Comparison of ENCODE assay signal across 31 mouse cellular contexts in the genomic region with DNA sequence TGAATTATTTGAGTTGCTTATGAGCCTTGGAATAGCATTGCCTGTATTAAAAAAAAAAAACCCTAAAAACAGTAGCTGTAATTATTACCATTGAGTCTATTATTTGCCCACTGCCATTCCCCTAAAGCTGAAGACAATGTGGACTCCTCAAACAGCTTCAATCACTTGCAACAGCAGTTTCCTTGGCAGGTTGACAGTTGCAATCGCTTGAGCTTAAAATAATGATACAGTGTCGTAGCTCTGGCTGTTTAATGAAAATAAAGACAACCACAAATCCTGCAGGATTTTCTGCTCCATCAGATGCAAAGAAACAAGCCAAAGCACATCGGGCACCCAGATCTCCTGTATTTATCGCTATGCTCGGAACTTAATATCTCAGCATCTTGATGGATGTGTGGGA.
DNase-seq lines count a peak whose midpoint lies in the region; ATAC-seq lines count a peak whose summit lies in the region.
"Had no signal": no experiment of that assay in that cellular context is flagged by ENCODE, and none has a peak within 500 bp of the region (broad histone marks: within the 10 kb centered on the region; RNA-seq: fewer than 3 reads in every experiment).

No protein-coding gene starts in this region.

- H3K4me2 ChIP-seq in embryonic facial prominence, embryonic 14.5 days (ENCODE audit: low read depth, low read length), result no peak overlapping the region
- 0 out of 2 replicates have a peak overlapping the region, but pooled peaks have one; percentile 7 for H3K4me2 ChIP-seq in hindbrain, embryonic 15.5 days
- H3K4me2 ChIP-seq in hindbrain, embryonic 14.5 days (replicated peaks), result no peak overlapping the region
- H3K4me2 ChIP-seq in neural tube, embryonic 15.5 days, result 0 out of 2 replicates have a peak overlapping the region, but pooled peaks have one; percentile 5
- H3K4me2 ChIP-seq: embryonic facial prominence, embryonic 13.5 days; heart, embryonic 15.5 days; liver, embryonic 12.5 days; midbrain, embryonic 13.5 days; neural tube, embryonic 12.5 days; stomach, embryonic 15.5 days had no signal

- H3K4me1 ChIP-seq in embryonic facial prominence, embryonic 14.5 days (ENCODE audit: control insufficient read depth, insufficient read depth, low read length), result no peaks in the 10 kb centered on the region
- H3K4me1 ChIP-seq in embryonic facial prominence, embryonic 10.5 days, result no peaks in the 10 kb centered on the region
- no peaks in the 10 kb centered on the region for H3K4me1 ChIP-seq in hindbrain, embryonic 15.5 days (replicated peaks)
- no peaks in the 10 kb centered on the region for H3K4me1 ChIP-seq in hindbrain, embryonic 14.5 days (replicated peaks; ENCODE audit: control insufficient read depth, insufficient read depth, low read length)
- no peaks in the 10 kb centered on the region for H3K4me1 ChIP-seq in neural tube, embryonic 15.5 days
- H3K4me1 ChIP-seq: embryonic facial prominence, embryonic 13.5 days; heart, embryonic 10.5 days; heart, embryonic 15.5 days; liver, embryonic 12.5 days; megakaryocyte, embryonic 14.5 days; midbrain, embryonic 13.5 days; neural tube, embryonic 12.5 days; stomach, embryonic 15.5 days had no signal

- 62% methylated on average over 5 of the region's 5 CpGs for WGBS in embryonic facial prominence, embryonic 14.5 days
- 83% methylated on average over 5 of the region's 5 CpGs for WGBS in embryonic facial prominence, embryonic 10.5 days
- WGBS in hindbrain, embryonic 15.5 days, result 52% methylated on average over 5 of the region's 5 CpGs
- 60% methylated on average over 5 of the region's 5 CpGs for WGBS in hindbrain, embryonic 14.5 days
- WGBS in neural tube, embryonic 15.5 days, result 52% methylated on average over 5 of the region's 5 CpGs

- H3K27ac ChIP-seq in embryonic facial prominence, embryonic 14.5 days (replicated peaks; ENCODE audit: low read depth, low read length), result no peak overlapping the region
- H3K27ac ChIP-seq in embryonic facial prominence, embryonic 10.5 days (replicated peaks), result no peak overlapping the region
- H3K27ac ChIP-seq in hindbrain, embryonic 15.5 days (replicated peaks), result no peak overlapping the region
- H3K27ac ChIP-seq in hindbrain, embryonic 14.5 days, result no peak overlapping the region
- H3K27ac ChIP-seq in neural tube, embryonic 15.5 days (replicated peaks), result no peak overlapping the region
- H3K27ac ChIP-seq: embryonic facial prominence, embryonic 13.5 days; heart, embryonic 10.5 days; heart, embryonic 15.5 days; liver, embryonic 12.5 days; midbrain, embryonic 13.5 days; neural tube, embryonic 12.5 days; stomach, embryonic 15.5 days had no signal

- no peaks in the 10 kb centered on the region for H3K36me3 ChIP-seq in embryonic facial prominence, embryonic 14.5 days (ENCODE audit: control insufficient read depth, insufficient read depth, low read length)
- H3K36me3 ChIP-seq in embryonic facial prominence, embryonic 10.5 days (replicated peaks), result no peaks in the 10 kb centered on the region
- H3K36me3 ChIP-seq in hindbrain, embryonic 15.5 days, result no peaks in the 10 kb centered on the region
- H3K36me3 ChIP-seq in hindbrain, embryonic 14.5 days (replicated peaks; ENCODE audit: control insufficient read depth, insufficient read depth), result no peaks in the 10 kb centered on the region
- H3K36me3 ChIP-seq in neural tube, embryonic 15.5 days, result no peaks in the 10 kb centered on the region
- H3K36me3 ChIP-seq: embryonic facial prominence, embryonic 13.5 days; G1E; heart, embryonic 10.5 days; heart, embryonic 15.5 days; liver, embryonic 12.5 days; midbrain, embryonic 13.5 days; neural tube, embryonic 12.5 days; stomach, embryonic 15.5 days had no signal

- H3K27me3 ChIP-seq in embryonic facial prominence, embryonic 14.5 days (replicated peaks; ENCODE audit: control insufficient read depth, insufficient read depth, low read length), result no peaks in the 10 kb centered on the region
- H3K27me3 ChIP-seq in embryonic facial prominence, embryonic 10.5 days (replicated peaks; ENCODE audit: low read depth, poor library complexity, severe bottlenecking), result no peaks in the 10 kb centered on the region
- H3K27me3 ChIP-seq in hindbrain, embryonic 15.5 days, result no peaks in the 10 kb centered on the region
- no peaks in the 10 kb centered on the region for H3K27me3 ChIP-seq in hindbrain, embryonic 14.5 days (ENCODE audit: control insufficient read depth, insufficient read depth, low read length)
- no peaks in the 10 kb centered on the region for H3K27me3 ChIP-seq in neural tube, embryonic 15.5 days (replicated peaks)
- H3K27me3 ChIP-seq: embryonic facial prominence, embryonic 13.5 days; heart, embryonic 15.5 days; liver, embryonic 12.5 days; megakaryocyte, embryonic 14.5 days; midbrain, embryonic 13.5 days; neural tube, embryonic 12.5 days; stomach, embryonic 15.5 days had no signal

- no peak overlapping the region for H3K4me3 ChIP-seq in embryonic facial prominence, embryonic 14.5 days (ENCODE audit: low read depth, low read length)
- H3K4me3 ChIP-seq in embryonic facial prominence, embryonic 10.5 days, result no peak overlapping the region
- H3K4me3 ChIP-seq in hindbrain, embryonic 15.5 days, result no peak overlapping the region
- no peak overlapping the region for H3K4me3 ChIP-seq in hindbrain, embryonic 14.5 days (replicated peaks; ENCODE audit: low read length)
- H3K4me3 ChIP-seq in neural tube, embryonic 15.5 days (replicated peaks), result no peak overlapping the region
- H3K4me3 ChIP-seq: embryonic facial prominence, embryonic 13.5 days; erythroblast, embryonic 14.5 days; heart, embryonic 10.5 days; heart, embryonic 15.5 days; liver, embryonic 12.5 days; megakaryocyte, embryonic 14.5 days; midbrain, embryonic 13.5 days; neural tube, embryonic 12.5 days; stomach, embryonic 15.5 days had no signal

- no peak overlapping the region for H3K9ac ChIP-seq in embryonic facial prominence, embryonic 14.5 days (ENCODE audit: low read depth, low read length)
- no peak overlapping the region for H3K9ac ChIP-seq in hindbrain, embryonic 15.5 days
- no peak overlapping the region for H3K9ac ChIP-seq in hindbrain, embryonic 14.5 days
- no peak overlapping the region for H3K9ac ChIP-seq in neural tube, embryonic 15.5 days (replicated peaks)
- H3K9ac ChIP-seq: embryonic facial prominence, embryonic 13.5 days; heart, embryonic 15.5 days; liver, embryonic 12.5 days; liver, postnatal 0 days; midbrain, embryonic 13.5 days; neural tube, embryonic 12.5 days; stomach, embryonic 15.5 days had no signal

- DNase-seq in embryonic facial prominence, embryonic 14.5 days (ENCODE audit: low spot score), result peak; percentile 39
- DNase-seq in embryonic facial prominence, embryonic 10.5 days (ENCODE audit: low spot score), result no peak
- DNase-seq in hindbrain, embryonic 14.5 days (ENCODE audit: low spot score), result no peak
- no peak for DNase-seq in neural tube, embryonic 10.5 days (ENCODE audit: extremely low spot score, low spot score)
- peak; percentile 9 for DNase-seq in telencephalon, adult 2 months (ENCODE audit: low read depth, low spot score)
- DNase-seq in retina, embryonic 14.5 days (ENCODE audit: low spot score), result no peak
- DNase-seq: adrenal gland, postnatal 25 days; cerebellum, adult 9-10 months; embryo, embryonic 11 days; gastrocnemius, postnatal 25 days; heart, adult 11 months; kidney, adult 2 months; kidney, postnatal 4 days; left cerebral cortex, postnatal 4 days; liver, postnatal 0 days; lung, postnatal 4 days; right cerebral cortex, postnatal 14 days; thymus, postnatal 14 days had no signal

- ATAC-seq in embryonic facial prominence, embryonic 14.5 days (ENCODE audit: low read depth), result no peak
- ATAC-seq in hindbrain, embryonic 15.5 days (ENCODE audit: low FRiP score, low read depth), result no peak
- ATAC-seq in hindbrain, embryonic 14.5 days (ENCODE audit: low FRiP score), result no peak
- ATAC-seq in neural tube, embryonic 15.5 days (ENCODE audit: low FRiP score), result no peak
- ATAC-seq: inflammation-experienced regulatory T-cells, adult 6 months; liver, embryonic 12.5 days; liver, postnatal 0 days; midbrain, embryonic 13.5 days had no signal

- no peaks in the 10 kb centered on the region for H3K9me3 ChIP-seq in embryonic facial prominence, embryonic 14.5 days (ENCODE audit: control insufficient read depth, low read length)
- H3K9me3 ChIP-seq in embryonic facial prominence, embryonic 10.5 days, result no peaks in the 10 kb centered on the region
- H3K9me3 ChIP-seq in hindbrain, embryonic 15.5 days, result no peaks in the 10 kb centered on the region
- H3K9me3 ChIP-seq in hindbrain, embryonic 14.5 days (ENCODE audit: control insufficient read depth, low read length), result no peaks in the 10 kb centered on the region
- no peaks in the 10 kb centered on the region for H3K9me3 ChIP-seq in neural tube, embryonic 15.5 days (replicated peaks)
- H3K9me3 ChIP-seq: embryonic facial prominence, embryonic 13.5 days; heart, embryonic 10.5 days; heart, embryonic 15.5 days; liver, embryonic 12.5 days; megakaryocyte, embryonic 14.5 days; midbrain, embryonic 13.5 days; neural tube, embryonic 12.5 days; stomach, embryonic 15.5 days had no signal

Comparison
In these comparisons a context has a peak if more than half of its experiments do, and no peak if none do; other contexts are left out.
1. DNase-seq: peak in embryonic facial prominence, embryonic 14.5 days (single experiment) and telencephalon, adult 2 months (single experiment); none in embryonic facial prominence, embryonic 10.5 days (single experiment), hindbrain, embryonic 14.5 days (single experiment), neural tube, embryonic 10.5 days (single experiment) and retina, embryonic 14.5 days (single experiment).
2. H3K4me2 ChIP-seq: peak in hindbrain, embryonic 15.5 days (single experiment) and neural tube, embryonic 15.5 days (single experiment); none in embryonic facial prominence, embryonic 14.5 days (single experiment) and hindbrain, embryonic 14.5 days (single experiment).